Mouse (Mus musculus) cortical plate, adult 2 months (tissue): ENCODE measurements around the gene Tshr. TPM values are rescaled to one million over a fixed set of nuclear protein-coding genes. Genes with fewer than 3 reads are reported as not detected.
A peak's percentile ranks its signal among the peaks of the same experiment; 100 is the strongest.

ENCODE experiments used
- H3K27ac ChIP-seq: fragments of 200-500 bp; 2 replicates; pipeline ENCODE4 v1.5.1; 2012; ENCODE audit warnings: low read length, control low read depth, inconsistent platforms; ENCODE audit not compliant: insufficient read depth
- H3K4me1 ChIP-seq: fragments of 200-500 bp; 2 replicates; pipeline ENCODE4 v1.6.1; 2011; ENCODE audit warnings: low read length; ENCODE audit not compliant: control insufficient read depth, insufficient read depth
- H3K4me3 ChIP-seq: fragments of 200-500 bp; 2 replicates; pipeline ENCODE4 v1.5.1; 2011; ENCODE audit warnings: mild to moderate bottlenecking, low read length, control low read depth; ENCODE audit not compliant: insufficient read depth
- CTCF ChIP-seq: fragments of 200-500 bp; IDR thresholded peaks from 2 replicates; pipeline ENCODE4 v1.5.1; 2011; ENCODE audit warnings: mild to moderate bottlenecking, control low read depth, low read length; ENCODE audit not compliant: insufficient read depth; ENCODE audit errors: extremely low read depth
- POLR2A ChIP-seq: fragments of 200-500 bp; IDR thresholded peaks from 2 replicates; pipeline ENCODE4 v1.6.1; 2011; ENCODE audit warnings: mild to moderate bottlenecking, low read length, control low read depth; ENCODE audit not compliant: insufficient read depth; ENCODE audit errors: extremely low read depth
- polyA plus RNA-seq: library from polyadenylated mRNA; depleted of rRNA; stranded (reverse); fragments of >200 nt; gene quantifications from 2 replicates; pipeline ENCODE4 v1.2.3, GENCODE M21; 2012; rRNA removed

Tshr gene
- polyA plus RNA-seq, 1 experiment = 0.23 TPM

DNA sequence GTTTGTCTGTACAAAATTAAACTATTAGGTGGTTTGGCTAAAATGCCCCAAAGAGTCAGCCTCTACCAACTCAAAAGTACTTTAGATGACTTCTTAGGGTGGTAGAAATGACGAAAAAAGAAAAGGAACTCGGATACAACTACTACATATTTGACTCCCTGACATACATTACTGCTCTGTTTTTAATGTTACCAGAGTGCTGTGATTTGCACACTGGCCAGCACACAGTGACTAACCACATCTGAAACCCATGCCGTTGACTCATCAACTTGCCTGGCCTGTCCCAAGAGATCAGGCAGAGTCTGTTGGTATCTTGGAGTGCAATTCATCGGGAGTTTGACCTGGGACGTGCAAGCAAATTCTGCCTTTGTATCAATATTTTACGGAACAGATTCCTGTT is 206.4 kb downstream of the Tshr start:
- no peaks in the 10 kb centered on the region for H3K4me1 ChIP-seq
- TF ChIP-seq POLR2A (no peak), CTCF (no peak)
- H3K27ac ChIP-seq = peak overlapping the region; percentile 100
- H3K4me3 ChIP-seq = peak overlapping the region; percentile 84

- Histone ChIP-seq H3K4me3 (no peak overlapping the region), H3K27ac (no peak overlapping the region), H3K4me1 (no peaks in the 10 kb centered on the region)
- no peak for TF ChIP-seq POLR2A
- TF ChIP-seq CTCF = no peak
These were observed 206.8 kb downstream of the Tshr start for GRCm38 (mm10) chr12:91591191-91591590.

DNA sequence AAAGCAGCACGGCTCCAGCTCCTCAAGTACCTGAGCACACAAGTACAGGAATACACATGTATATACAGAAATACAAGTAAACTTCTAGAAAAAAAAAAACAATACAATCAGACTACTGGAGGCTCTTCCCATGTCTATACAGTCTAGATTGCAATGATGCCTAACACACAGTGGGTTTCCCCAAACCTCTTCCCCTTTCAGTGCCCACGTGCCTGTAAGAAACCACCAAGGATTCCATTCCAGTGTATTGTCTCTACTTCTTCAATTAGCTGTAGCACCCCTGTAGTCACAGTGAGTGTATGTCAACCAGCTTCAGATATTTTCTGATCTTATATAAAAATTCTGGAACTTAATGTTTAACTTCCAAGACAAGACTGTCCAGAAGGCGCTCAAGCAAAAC is 207.8 kb downstream of the Tshr start:
- H3K27ac ChIP-seq = no peak overlapping the region
- TF ChIP-seq CTCF = no peak
- TF ChIP-seq POLR2A = no peak
- H3K4me1 ChIP-seq = no peaks in the 10 kb centered on the region

More for the DNA sequence above, 207.8 kb downstream of the Tshr start:
- H3K4me3 ChIP-seq = no peak overlapping the region

Other genes with a start within 250 kb of the Tshr start
- gene Cep128, start 154 bp upstream of the Tshr start, polyA plus RNA-seq = 5.9 TPM in 2 replicates
- gene Gtf2a1, start 205.9 kb downstream of the Tshr start, polyA plus RNA-seq = 24.2 and 24.6 TPM in 2 replicates